Mouse (Mus musculus) layer of hippocampus, postnatal 10 days (tissue): ENCODE data around the gene E330017A01Rik. TPM values are rescaled to one million over a fixed set of nuclear protein-coding genes. Genes with fewer than 3 reads are reported as not detected.
"Not testable (repeated sequence)": the region's sequence is repeated elsewhere in the genome, so short reads cannot be mapped to it uniquely, and the experiment has no call there.

Experiments used
- DNase-seq, 2 experiments: peaks; one replicate each; pipeline ENCODE4 v3.0.0; 2021; ENCODE audit warnings: low spot score in 2 of 2
- long read RNA-seq: library from polyadenylated mRNA; stranded (forward); transcript quantifications from one replicate; pipeline ENCODE4 v2.0.0, GENCODE M21; 2023
- total RNA-seq, 2 experiments: library from RNA; stranded (reverse); gene quantifications; 2 replicates each; pipeline ENCODE4 v1.2.3; 2021

Gene E330017A01Rik
- not detected for total RNA-seq
- long read RNA-seq = 0 reads

GRCm38 (mm10) chr16:58638689-58639175 lies at the start of gene E330017A01Rik:
Gene E330017A01Rik, minus strand, starts transcription at chr16:58638739.
- DNase-seq = no peak

- DNase-seq = no peak
These were observed 47.3 kb upstream of the E330017A01Rik start for GRCm38 (mm10) chr16:58685548-58686537.

- DNase-seq = no peak
These were observed 46.0 kb upstream of the E330017A01Rik start for GRCm38 (mm10) chr16:58684537-58684936.

DNA sequence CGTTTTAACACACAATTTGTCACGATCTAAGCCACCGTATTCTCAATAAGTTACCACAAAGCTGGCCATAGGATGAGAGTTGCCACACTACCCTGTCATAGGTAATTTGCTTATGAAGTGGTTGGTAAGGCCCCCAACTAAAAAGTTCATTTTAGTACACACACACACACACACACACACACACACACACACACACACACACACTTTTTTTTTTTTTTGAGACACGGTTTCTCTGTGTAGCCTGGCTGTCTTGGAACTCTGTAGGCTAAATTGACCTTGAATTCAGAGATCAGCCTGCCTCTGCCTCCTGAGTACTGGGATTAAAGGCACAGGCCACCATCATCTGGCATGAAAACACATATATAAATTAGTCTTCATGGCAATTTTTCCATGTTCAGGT lies 45.4 kb upstream of the E330017A01Rik start:
- no peak for DNase-seq

GRCm38 (mm10) chr16:58682870-58683269 lies 44.3 kb upstream of the E330017A01Rik start:
- no peak for DNase-seq

DNA sequence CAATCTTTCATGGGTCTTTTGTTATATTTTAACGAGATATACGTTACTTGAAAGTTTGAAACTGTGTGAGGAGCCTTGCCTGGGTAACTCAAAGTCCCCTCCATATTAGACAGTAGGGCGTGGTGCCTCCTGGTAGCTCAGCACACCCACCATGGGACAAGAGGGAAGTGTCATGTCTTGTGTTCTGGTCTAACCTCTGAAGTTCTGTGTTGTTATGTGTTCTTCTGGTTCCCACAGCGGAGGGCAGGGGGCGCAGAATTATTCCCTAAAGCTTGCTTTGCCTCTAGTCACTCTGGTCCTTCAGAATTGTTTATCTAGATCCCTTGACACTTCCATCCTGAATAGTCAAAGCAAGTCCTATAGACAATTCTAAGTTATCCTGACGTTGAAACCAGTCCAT lies 43.5 kb upstream of the E330017A01Rik start:
- DNase-seq = no peak

- no peak for DNase-seq
These were observed 40.1 kb upstream of the E330017A01Rik start for GRCm38 (mm10) chr16:58678660-58679059.

DNA sequence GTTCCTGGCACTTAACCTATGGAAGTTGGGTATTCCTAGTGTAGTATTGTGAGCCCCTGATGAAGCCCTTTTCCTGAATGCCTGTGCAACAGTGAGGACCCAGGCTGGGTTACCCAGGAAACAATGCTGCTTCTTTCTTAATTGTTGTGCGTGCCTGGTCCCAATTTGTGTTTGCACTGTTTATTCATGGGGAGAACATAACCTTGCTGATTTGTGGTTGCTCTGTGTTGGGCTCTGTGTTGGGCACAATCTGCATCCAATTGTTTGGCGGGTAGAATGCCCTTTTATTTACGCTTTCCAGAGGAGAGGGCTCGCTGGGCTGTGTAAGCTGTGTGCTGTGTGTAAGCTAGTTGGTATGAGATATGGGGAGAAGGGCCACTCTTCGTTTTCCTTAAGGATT lies 39.0 kb upstream of the E330017A01Rik start:
- no peak for DNase-seq

DNA sequence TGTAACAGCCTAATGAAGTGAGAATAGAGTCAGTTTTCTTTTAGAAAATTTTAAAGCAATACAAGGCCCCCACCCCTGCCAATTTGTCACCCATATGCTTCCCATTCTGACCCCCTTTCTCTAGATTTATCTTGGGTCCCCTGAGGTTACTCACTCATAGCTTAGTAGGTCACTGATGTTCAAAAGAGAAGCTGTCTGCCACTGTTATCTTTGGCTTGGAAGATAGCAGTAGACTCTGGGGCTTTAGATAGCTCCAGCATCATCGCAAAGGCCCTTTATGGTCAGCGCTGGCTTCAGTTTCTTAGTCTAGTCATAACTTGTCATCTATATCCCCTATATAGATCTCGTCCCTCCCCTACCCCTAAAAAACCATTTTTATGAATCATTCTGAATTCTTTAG lies 38.1 kb upstream of the E330017A01Rik start:
- no peak for DNase-seq

DNA sequence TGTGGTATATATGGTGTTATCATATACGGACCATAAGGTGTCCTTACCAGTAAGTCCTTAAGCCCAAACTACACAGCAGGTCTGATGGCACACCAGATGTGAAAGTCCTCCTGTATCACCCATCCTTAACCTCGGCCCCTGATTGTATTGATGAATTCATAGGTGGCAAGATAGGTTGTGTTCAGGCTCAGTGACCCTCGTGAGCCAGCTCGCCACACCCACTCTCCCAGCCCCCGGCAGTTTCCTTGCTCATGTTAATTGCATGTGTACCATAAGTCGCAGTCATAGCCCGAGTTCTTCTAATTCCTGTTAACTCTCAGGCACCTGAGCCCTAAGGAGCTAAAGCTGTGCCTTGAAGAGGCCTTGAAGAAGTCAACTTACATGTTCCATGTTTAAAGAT lies 37.6 kb upstream of the E330017A01Rik start:
- no peak for DNase-seq

DNA sequence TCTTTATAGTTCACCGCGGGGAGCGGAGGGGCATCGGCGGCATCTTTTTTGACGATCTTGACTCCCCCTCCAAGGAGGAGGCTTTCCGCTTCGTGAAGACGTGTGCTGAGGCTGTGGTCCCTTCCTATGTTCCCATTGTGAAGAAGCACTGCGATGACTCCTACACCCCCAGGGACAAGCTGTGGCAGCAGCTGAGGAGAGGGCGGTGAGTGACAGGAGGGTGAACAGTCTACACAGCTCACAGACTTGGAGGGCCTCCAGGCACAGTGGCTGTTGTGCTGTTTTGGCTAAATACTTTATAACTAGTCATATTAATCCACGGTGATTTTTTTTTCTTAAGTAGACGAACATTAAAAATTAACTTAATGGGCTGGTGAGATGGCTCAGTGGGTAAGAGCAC lies 36.7 kb upstream of the E330017A01Rik start:
- DNase-seq = peak; percentile 42 to 59

DNA sequence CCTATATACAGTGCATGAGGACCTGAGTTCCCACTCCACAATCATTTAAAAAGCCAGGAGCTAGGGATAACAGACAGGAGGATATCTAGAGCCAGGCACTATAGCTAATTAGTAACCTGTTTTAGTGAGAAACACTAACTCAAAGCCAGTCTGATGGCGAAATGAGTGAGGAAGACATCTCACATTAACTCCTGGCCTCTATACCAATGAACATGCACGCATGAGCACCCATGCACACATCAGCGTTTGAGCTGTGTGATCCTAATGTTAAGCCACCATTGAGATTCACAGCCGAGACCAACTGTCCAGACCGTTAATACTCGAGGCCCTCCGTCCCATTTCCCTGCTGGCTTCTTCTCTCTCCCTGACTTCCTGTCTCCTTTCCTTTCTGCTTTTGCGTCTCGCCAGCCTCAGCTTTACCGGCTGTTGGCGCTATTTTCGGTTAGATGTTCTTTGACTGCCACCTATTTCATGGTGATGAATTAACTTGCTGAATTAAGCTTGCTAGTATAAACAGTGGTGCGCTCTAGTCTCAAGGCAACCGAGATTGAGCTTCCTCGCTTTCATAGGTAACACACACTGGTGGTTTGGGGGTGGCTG lies 35.4 kb upstream of the E330017A01Rik start:
- DNase-seq = no peak

GRCm38 (mm10) chr16:58672396-58672795 lies 33.9 kb upstream of the E330017A01Rik start:
- DNase-seq = no peak

DNA sequence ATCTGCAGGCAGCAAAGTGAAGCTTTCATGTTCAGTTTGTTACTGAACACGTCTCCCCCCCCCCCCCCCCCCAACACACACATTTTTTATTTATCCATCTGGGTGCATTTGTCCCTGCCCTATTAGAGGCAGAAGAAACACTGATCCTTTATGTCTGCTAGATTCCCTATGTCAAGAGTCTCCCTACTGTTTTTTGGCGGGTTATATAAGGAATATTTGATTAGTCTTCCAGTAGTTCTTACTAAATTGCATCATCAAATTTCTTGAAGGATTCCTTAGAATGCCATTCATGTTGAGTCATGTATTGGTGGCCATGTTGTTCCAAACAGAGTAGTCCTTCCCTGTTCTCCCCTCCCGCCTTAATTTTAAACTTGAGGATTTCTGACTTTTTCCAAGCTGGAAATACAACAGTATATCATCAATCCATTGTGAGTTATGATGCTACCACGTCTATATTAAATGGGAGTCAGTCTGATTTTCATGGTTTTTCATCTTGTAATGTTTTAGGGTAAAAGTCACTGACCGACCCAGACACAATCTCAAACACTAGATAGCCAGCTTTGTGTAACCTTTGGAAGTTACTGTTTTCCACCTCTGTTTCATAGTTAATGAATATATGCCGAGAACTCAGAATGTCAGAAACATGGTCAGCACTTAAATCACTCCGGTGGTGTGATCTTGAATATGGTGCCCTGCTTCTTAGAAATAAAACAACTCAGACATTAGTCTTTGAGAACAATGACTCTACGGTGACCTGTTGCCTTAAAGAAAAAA lies 32.9 kb upstream of the E330017A01Rik start:
- DNase-seq = no peak

DNA sequence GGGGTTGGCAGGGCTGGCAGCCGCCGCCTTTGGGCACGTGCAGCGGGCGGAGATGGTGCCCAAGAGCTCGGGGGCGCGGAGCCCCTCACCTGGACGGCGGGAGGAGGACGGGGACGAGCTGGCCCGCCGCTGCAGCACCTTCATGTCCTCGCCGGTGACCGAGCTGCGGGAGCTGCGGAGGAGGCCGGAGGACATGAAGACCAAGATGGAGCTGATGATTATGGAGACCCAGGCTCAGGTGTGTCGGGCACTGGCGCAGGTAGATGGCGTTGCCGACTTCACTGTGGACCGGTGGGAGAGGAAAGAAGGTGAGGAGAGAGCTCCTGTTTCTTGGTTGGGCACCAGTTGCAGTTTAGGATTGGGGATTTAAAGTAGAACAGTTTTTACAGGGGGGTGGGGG lies 32.1 kb upstream of the E330017A01Rik start:
- no peak for DNase-seq

GRCm38 (mm10) chr16:58669917-58670630 lies 31.5 kb upstream of the E330017A01Rik start, which contains the start of gene Cpox:
Gene Cpox, plus strand, starts transcription at chr16:58670292.
- peak; percentile 79 to 85 for DNase-seq

GRCm38 (mm10) chr16:58669264-58669663 lies 30.7 kb upstream of the E330017A01Rik start:
- no peak for DNase-seq

DNA sequence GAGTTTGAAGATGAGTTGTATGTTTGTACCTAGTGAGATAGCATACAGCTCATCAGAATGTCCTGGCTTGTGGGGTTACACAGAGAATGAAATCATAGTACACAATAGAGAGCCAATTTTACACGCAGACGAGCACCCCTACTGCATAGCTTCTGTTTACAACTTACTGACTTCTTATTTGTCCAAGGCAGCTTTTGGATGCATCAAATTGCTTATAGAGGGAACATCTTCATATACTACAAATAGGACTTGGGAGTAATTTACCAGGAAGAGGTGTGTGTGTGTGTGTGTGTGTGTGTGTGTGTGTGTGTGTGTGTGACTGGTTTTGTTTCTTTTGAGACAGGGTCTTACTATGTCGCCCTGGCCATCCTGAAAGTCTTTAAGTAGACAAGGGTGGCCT lies 30.0 kb upstream of the E330017A01Rik start:
- no peak for DNase-seq

GRCm38 (mm10) chr16:58666681-58667080 lies 28.1 kb upstream of the E330017A01Rik start:
- not testable (repeated sequence) for DNase-seq

DNA sequence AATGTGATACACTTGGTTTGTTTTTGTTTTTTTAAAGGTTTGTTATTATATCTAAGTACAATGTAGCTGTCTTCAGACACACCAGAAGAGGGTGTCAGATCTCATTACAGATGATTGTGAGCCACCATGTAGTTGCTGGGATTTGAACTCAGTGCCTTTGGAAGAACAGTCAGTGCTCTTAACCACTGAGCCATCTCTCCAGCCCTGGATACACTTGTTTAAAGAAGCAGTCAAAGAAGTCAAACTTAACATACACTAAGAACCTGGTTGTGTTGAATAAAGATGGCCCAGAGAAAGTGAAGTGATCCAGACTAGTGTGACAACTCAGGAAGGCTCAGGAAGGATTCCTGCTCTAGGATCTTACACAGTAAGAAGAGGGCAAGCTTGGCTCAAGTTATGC lies 26.6 kb upstream of the E330017A01Rik start:
- not testable (repeated sequence) for DNase-seq

- DNase-seq = no peak
These were observed 25.3 kb upstream of the E330017A01Rik start for GRCm38 (mm10) chr16:58663816-58664215.
